Mouse (Mus musculus) forebrain, embryonic 16.5 days (tissue): ENCODE results near the gene C2cd2l. TPM values are rescaled to one million over a fixed set of nuclear protein-coding genes. Genes with fewer than 3 reads are reported as not detected.
A peak's percentile ranks its signal among the peaks of the same experiment; 100 is the strongest.
"Not testable (repeated sequence)": the region's sequence is repeated elsewhere in the genome, so short reads cannot be mapped to it uniquely, and the experiment has no call there.

Experiments
- ATAC-seq: fragments of 200-750 bp; cut with Nextera tagmentation; 2 replicates; pipeline ENCODE4 v1.8.0; 2017; ENCODE audit warnings: mild to moderate bottlenecking, moderate library complexity
- H3K27ac ChIP-seq: fragments of 300-500 bp; sonication (generic); 2 replicates; pipeline ENCODE4 v1.5.1; 2014; ENCODE audit warnings: low read length, control low read depth
- H3K27me3 ChIP-seq: fragments of 300-500 bp; sonication (generic); replicated peaks from 2 replicates; pipeline ENCODE4 v1.6.1; 2014; ENCODE audit warnings: low read length; ENCODE audit not compliant: control insufficient read depth, insufficient read depth
- H3K36me3 ChIP-seq: fragments of 300-500 bp; sonication (generic); 2 replicates; pipeline ENCODE4 v1.6.1; 2014; ENCODE audit not compliant: control insufficient read depth, insufficient read depth
- H3K4me1 ChIP-seq: fragments of 300-500 bp; sonication (generic); replicated peaks from 2 replicates; pipeline ENCODE4 v1.6.1; 2014; ENCODE audit warnings: low read length; ENCODE audit not compliant: control insufficient read depth, insufficient read depth
- H3K4me2 ChIP-seq: fragments of 300-500 bp; sonication (generic); 2 replicates; pipeline ENCODE4 v1.6.1; 2014; ENCODE audit warnings: mild to moderate bottlenecking, low read length, control low read depth
- H3K4me3 ChIP-seq: fragments of 300-500 bp; sonication (generic); replicated peaks from 2 replicates; pipeline ENCODE4 v1.5.1; 2014; ENCODE audit warnings: mild to moderate bottlenecking, low read length, control low read depth
- H3K9ac ChIP-seq: fragments of 300-500 bp; sonication (generic); replicated peaks from 2 replicates; pipeline ENCODE4 v1.6.1; 2014; ENCODE audit warnings: low read depth, low read length, control low read depth
- H3K9me3 ChIP-seq: fragments of 300-500 bp; sonication (generic); 2 replicates; pipeline ENCODE4 v1.6.1; 2016; ENCODE audit warnings: low read length; ENCODE audit not compliant: control insufficient read depth
- WGBS: fragments of 180-500 bp; shearing (Covaris S2); extraction: QIAGEN DNeasy Blood & Tissue Kit; methylation state at CpG from one replicate; pipeline ENCODE4 v1.1.7; 2014; 5-methylcytosine and 5-hydroxymethylcytosine counted together
- polyA plus RNA-seq: library from polyadenylated mRNA; unstranded; fragments of >200 nt; fragmentation: Nextera tagmentation; extraction: Ambion mirVana; gene quantifications from 2 replicates; pipeline ENCODE4 v1.2.1, GENCODE M21; 2015

C2cd2l gene
- polyA plus RNA-seq, 1 experiment from 2014 or later, result 31.4 TPM

DNA sequence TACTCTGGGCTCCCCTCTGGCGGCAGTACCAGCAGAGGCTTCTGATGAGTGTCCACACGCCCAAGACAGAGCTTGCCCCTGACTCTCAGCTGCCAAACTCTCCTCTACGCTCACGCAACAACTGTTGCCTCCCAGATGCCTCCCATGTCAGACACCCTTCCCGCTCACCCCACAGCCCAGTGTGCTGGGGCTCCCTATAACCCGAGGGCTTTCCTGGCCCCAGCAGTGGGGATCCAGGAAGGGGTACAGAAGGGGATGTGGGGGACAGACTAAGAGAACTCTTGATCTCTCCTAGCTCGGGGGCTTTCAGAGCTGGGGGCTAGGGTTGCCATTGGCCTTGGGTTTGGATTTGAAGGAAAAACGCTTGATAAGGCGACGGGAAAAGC is 9.3 kb downstream of the C2cd2l start:
- H3K9me3 ChIP-seq, result no peaks in the 10 kb centered on the region
- 32% methylated on average over 10 of the region's 10 CpGs for WGBS
- no peak overlapping the region for H3K4me2 ChIP-seq
- H3K27me3 ChIP-seq, result no peaks in the 10 kb centered on the region
- no peak overlapping the region for H3K4me3 ChIP-seq
- no peak for ATAC-seq
- H3K27ac ChIP-seq, result no peak overlapping the region
- 0 out of 2 replicates have a peak, but pooled peaks cover 5% of the 10 kb centered on the region for H3K4me1 ChIP-seq
- H3K36me3 ChIP-seq, result no peaks in the 10 kb centered on the region; the same call in 1 of the 2 replicates
- no peak overlapping the region for H3K9ac ChIP-seq

DNA sequence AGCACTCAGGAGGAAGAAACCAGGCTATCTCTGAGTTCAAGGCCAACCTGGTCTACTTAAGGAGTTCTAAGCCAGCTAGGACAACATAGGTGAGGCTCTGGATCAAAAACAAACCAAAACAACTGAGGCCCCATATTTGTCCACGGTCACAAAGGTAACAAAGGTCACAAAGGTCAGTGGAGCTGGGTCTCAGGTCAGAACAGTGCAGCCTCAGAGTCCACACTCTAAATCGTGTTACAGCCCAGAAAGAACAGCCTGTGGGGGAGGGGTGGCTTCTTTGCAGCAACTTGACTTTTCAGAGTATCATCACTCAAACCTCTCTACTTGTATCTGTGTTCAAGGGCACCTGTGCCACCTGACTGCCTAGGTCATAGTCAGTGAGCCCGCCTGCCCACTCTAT is 10.3 kb downstream of the C2cd2l start:
- Histone ChIP-seq H3K4me1 (peaks cover 7% of the 10 kb centered on the region), H3K9ac (no peak overlapping the region), H3K4me3 (no peak overlapping the region), H3K9me3 (no peaks in the 10 kb centered on the region), H3K27ac (no peak overlapping the region), H3K27me3 (no peaks in the 10 kb centered on the region), H3K4me2 (no peak overlapping the region), H3K36me3 (no peaks in the 10 kb centered on the region; the same call in 1 of the 2 replicates)
- no peak for ATAC-seq
- 67% methylated on average over 3 of the region's 3 CpGs for WGBS

DNA sequence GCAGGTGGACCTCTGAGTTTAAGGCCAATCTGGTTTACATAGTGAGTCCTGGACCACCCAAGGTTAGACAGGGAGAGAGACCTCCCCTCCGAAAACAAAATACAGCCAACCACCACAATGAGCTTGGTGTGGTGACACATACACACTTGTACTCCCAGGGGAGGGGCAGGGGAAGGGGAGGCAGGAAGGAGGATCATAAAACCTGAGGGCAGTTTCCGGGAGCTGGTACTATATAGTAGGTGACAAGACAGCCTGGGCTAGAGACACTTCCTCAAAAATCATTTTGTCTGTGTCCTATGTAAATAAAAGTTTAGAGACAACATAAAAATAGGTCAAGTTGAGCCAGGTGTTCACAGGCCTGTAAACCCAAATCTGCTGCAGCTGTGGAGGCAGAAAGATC is 12.8 kb downstream of the C2cd2l start:
- no peak overlapping the region for H3K4me3 ChIP-seq
- ATAC-seq, result no peak
- H3K4me2 ChIP-seq, result no peak overlapping the region
- 0 out of 2 replicates have a peak, but pooled peaks cover 2% of the 10 kb centered on the region for H3K36me3 ChIP-seq
- H3K27ac ChIP-seq, result no peak overlapping the region
- H3K27me3 ChIP-seq, result no peaks in the 10 kb centered on the region
- WGBS, result 92% methylated on average over 2 of the region's 2 CpGs
- no peak overlapping the region for H3K9ac ChIP-seq
- H3K9me3 ChIP-seq, result no peaks in the 10 kb centered on the region
- H3K4me1 ChIP-seq, result peaks cover 13% of the 10 kb centered on the region

DNA sequence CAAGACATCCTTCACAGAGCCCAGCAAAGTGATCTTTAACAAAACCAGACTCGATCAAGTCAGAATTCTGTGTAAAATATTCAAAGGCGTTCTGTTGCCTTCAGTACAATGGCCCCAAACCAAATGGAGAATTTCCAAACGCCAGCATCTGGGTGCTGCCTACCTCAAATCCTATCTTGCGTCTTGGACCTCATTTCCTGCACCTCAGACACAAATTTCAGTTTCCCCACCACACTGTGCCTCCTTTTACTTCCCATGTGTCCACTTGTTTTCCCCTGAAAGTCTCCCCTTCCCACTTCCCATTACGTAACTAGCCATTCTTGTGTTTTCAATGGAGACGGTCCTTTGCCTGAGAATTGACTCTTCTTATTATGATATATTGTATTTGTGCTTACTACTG is 13.6 kb downstream of the C2cd2l start:
- 88% methylated on average over 6 of the region's 6 CpGs for WGBS
- H3K4me1 ChIP-seq, result peaks cover 13% of the 10 kb centered on the region
- H3K27me3 ChIP-seq, result no peaks in the 10 kb centered on the region
- no peak overlapping the region for H3K4me2 ChIP-seq
- no peak overlapping the region for H3K4me3 ChIP-seq
- peaks cover 2% of the 10 kb centered on the region; the same call in 1 of the 2 replicates for H3K36me3 ChIP-seq
- no peak for ATAC-seq
- H3K27ac ChIP-seq, result no peak overlapping the region
- H3K9ac ChIP-seq, result no peak overlapping the region
- H3K9me3 ChIP-seq, result no peaks in the 10 kb centered on the region

DNA sequence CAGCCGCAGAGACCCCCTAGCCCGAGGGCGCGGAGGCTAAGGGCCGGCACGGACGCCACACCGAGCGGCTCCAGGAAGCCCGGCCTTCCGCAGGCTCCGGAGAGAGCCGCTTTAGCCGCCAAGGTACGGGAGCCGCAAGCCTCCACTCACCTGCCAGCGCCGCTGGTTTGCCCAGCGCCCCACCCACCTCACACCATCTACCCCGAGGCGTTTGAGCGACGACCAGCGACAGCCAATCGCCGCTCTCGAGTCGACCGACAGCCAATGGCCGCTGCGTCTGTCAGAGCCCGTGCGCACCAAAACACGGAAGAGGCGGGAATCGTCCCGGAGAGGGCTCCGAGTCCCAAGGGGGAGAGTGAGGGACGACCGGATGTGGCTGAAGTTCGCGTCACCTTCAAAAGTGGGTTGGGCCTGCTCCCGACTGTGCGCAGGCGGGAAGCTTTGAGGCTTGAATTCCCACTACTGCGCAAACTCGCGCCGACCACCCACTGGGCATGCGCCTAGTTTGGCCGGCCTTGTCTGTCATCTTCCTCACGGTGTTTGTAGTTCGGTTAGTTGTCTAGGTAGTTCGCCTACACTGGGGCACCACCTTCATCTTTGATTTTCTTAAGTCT is 14.5 kb downstream of the C2cd2l start, which contains the start of gene Hinfp:
TSS of gene Hinfp (minus strand) at position 206 of the 614 bp plus-strand sequence.
- under 1% methylated on average over 54 of the region's 54 CpGs for WGBS
- peak within 1 kb of the TSS; percentile 94 for H3K4me3 ChIP-seq
- peak; percentile 99 for ATAC-seq
- H3K9ac ChIP-seq, result peak within 1 kb of the TSS; percentile 84
- H3K4me1 ChIP-seq, result peaks cover 13% of the 10 kb centered on the region
- H3K9me3 ChIP-seq, result no peaks in the 10 kb centered on the region
- no peaks in the 10 kb centered on the region for H3K27me3 ChIP-seq
- H3K4me2 ChIP-seq, result peak within 1 kb of the TSS; percentile 86
- H3K27ac ChIP-seq, result peak within 1 kb of the TSS; percentile 60
- H3K36me3 ChIP-seq, result peaks cover 6% of the 10 kb centered on the region

DNA sequence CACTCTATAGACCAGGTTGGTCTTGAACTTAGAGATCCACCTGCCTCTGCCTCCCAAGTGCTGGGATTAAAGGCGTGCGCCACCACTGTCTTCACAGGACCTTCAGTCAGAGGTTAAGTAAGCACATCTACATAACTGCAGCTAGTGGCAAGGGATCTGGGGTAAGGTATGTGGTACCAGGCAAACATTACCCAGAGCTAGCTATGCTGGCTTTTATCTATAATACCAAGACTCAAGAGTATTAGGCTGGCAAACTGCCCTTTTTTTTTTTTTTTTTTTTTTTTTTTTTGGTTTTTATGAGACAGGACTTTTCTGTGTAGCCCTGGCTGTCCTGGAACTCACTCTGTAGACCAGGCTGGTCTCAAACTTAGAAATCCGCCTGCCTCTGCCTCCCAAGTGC is 20.1 kb downstream of the C2cd2l start:
- not testable (repeated sequence) for H3K4me2 ChIP-seq, H3K27ac ChIP-seq, H3K27me3 ChIP-seq, H3K9me3 ChIP-seq, ATAC-seq, H3K9ac ChIP-seq, H3K4me3 ChIP-seq
- WGBS, result 96% methylated on average over 3 of the region's 3 CpGs
- Histone ChIP-seq H3K4me1 (peaks cover 13% of the 10 kb centered on the region), H3K36me3 (peaks cover 43% of the 10 kb centered on the region)

DNA sequence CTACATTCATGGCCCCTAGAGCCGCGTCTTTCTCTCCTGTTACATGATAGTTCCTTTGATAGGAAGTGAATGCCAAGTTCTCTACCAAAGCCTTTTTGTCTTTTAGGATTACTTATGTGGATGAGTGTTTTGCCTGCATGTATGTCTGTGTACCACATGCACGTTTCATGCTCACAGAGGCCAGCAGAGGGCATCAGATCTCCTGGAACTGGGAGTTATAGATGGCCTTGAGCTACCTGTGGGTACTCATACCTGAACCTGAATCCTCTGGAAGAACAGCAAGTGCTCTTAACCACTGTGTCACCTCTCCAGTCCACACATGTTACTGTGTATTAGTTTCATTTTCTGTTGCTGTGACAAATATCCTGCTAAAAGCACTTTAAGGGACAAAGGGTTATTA is 27.6 kb downstream of the C2cd2l start:
- no peaks in the 10 kb centered on the region for H3K27me3 ChIP-seq
- H3K4me1 ChIP-seq, result peaks cover 12% of the 10 kb centered on the region
- H3K27ac ChIP-seq, result no peak overlapping the region
- H3K4me3 ChIP-seq, result no peak overlapping the region
- peaks cover 40% of the 10 kb centered on the region for H3K36me3 ChIP-seq
- WGBS, result 68% methylated on average over 3 of the region's 3 CpGs
- H3K9ac ChIP-seq, result no peak overlapping the region
- ATAC-seq, result no peak
- H3K9me3 ChIP-seq, result no peaks in the 10 kb centered on the region
- H3K4me2 ChIP-seq, result no peak overlapping the region

DNA sequence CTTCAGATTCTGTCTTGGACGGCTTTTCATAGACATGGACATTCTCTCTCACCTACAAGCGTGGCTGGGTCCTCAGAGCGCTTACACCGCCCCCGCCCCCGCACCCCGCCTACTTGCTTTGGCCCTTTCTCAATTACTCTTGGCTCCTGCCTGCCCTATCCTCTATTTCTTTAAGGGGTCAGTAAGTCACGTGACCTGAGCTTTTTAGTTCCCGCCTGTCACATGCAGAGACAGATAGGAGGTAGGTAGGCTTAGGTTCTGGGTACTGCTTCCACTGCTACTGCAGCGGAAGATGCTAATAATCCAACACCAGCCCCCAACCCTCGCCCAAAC is 31.2 kb downstream of the C2cd2l start:
- Histone ChIP-seq H3K4me1 (peaks cover 26% of the 10 kb centered on the region), H3K9ac (peak overlapping the region; percentile 90; the same call in 1 of the 2 replicates), H3K4me3 (peak overlapping the region; percentile 70), H3K4me2 (peak overlapping the region; percentile 95), H3K9me3 (no peaks in the 10 kb centered on the region), H3K27me3 (no peaks in the 10 kb centered on the region), H3K27ac (peak overlapping the region; percentile 41; the same call in 1 of the 2 replicates), H3K36me3 (peaks cover 21% of the 10 kb centered on the region)
- 9% methylated on average over 11 of the region's 11 CpGs for WGBS
- ATAC-seq, result no peak

DNA sequence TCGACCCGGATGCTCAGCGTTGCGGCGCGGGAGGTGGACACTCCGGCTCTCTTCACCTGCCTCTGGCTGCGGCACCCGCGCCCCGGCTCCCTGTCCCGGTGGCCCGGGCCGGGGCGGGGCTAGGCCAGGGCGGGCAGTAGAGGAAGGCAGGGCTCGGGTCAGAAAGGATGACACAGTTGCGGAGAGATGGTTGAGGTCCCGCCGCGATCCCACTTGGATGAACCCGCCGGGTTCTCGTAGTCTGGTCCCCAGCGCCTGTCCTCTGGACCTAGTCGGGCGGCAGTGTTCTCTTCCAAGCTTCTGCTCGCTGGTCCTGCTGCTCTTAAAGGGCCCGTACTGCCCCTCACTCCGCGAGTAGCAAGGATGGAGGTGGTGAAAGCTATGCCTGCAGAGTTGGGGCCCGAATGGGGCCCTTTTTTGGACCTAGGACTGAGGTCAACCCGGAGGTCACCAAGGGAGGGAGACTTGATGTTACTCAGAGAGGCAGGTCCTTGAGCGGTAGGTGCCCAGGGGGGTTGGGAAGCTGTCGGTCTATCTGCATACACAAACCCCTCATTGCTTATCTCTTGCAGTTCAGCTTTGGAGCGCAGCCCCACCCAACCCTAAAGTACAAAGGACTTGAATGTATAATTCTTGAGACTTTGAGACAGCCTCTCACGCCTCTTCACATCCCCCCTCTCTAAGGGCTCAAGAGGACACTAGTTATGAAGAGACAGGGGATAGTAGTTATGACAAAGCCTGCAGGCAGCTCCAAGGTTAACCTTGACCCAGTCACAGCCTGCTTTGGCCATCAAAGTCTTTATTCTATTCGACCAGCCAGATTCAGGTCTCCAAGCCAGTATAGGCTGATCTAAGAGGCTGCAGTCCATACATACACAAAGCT is 31.8 kb downstream of the C2cd2l start, which contains the start of gene Abcg4:
TSS of gene Abcg4 (minus strand) at position 540 of the 883 bp plus-strand sequence.
- ATAC-seq, result peak; percentile 71
- 3% methylated on average over 38 of the region's 38 CpGs for WGBS
- H3K4me1 ChIP-seq, result peaks cover 26% of the 10 kb centered on the region

More for the DNA sequence above, 31.8 kb downstream of the C2cd2l start, which contains the start of gene Abcg4:
- Histone ChIP-seq H3K9ac (peak within 1 kb of the TSS; percentile 90), H3K27me3 (no peaks in the 10 kb centered on the region), H3K36me3 (peaks cover 20% of the 10 kb centered on the region), H3K4me2 (peak within 1 kb of the TSS; percentile 95), H3K4me3 (peak within 1 kb of the TSS; percentile 70), H3K27ac (peak within 1 kb of the TSS; percentile 51), H3K9me3 (no peaks in the 10 kb centered on the region)
